Mouse (Mus musculus) ES-E14 (cell line): Measurements from ENCODE around the gene Ypel2.

ENCODE experiments used
- CHD2 ChIP-seq: IDR thresholded peaks from 2 replicates; pipeline ENCODE4 v1.6.1; 2014; ENCODE audit warnings: mild to moderate bottlenecking, low read depth, low read length, inconsistent platforms
- HCFC1 ChIP-seq: IDR thresholded peaks from 2 replicates; pipeline ENCODE4 v1.6.1; 2012; ENCODE audit warnings: low read length, inconsistent platforms, borderline replicate concordance; ENCODE audit not compliant: insufficient read depth
- MAFK ChIP-seq: IDR thresholded peaks from 2 replicates; pipeline ENCODE4 v1.6.1; 2014; ENCODE audit warnings: mild to moderate bottlenecking, low read depth, low read length, inconsistent platforms; ENCODE audit not compliant: insufficient read depth
- ZNF384 ChIP-seq: IDR thresholded peaks from 2 replicates; pipeline ENCODE4 v1.6.1; 2012; ENCODE audit warnings: low read depth, low read length, inconsistent platforms

- TF ChIP-seq HCFC1, result no peak
- no peak for TF ChIP-seq MAFK
- no peak for TF ChIP-seq CHD2
- no peak for TF ChIP-seq ZNF384
Observed at GRCm38 (mm10) chr11:86951672-86952071, 41.8 kb downstream of the Ypel2 start.
